8 mouse cellular contexts compared by ENCODE assay signal in genomic region chrX:48343461-48343952, GRCm38 (mm10). TPM values are rescaled to one million over a fixed set of nuclear protein-coding genes. Genes with fewer than 3 reads are reported as not detected.
DNase-seq lines count a peak whose midpoint lies in the region; ATAC-seq lines count a peak whose summit lies in the region.

No protein-coding gene starts in this region.

- DNase-seq in adipocyte (ENCODE audit: low spot score): peak; percentile 91
- peak; percentile 88 for DNase-seq in embryo, embryonic 10 days (ENCODE audit: low spot score)
- peak; percentile 81 for DNase-seq in gastrocnemius, postnatal 10 days
- peak; percentile 91 for DNase-seq in induced T-regulatory cell, adult 2 months (ENCODE audit: low read depth)
- DNase-seq in left cerebral cortex, adult 9 months (ENCODE audit: low spot score in 2 of 2): peak; percentile 84 to 89
- DNase-seq in right cerebral cortex, postnatal 14 days: peak; percentile 86
- DNase-seq in urinary bladder, postnatal 36 days (ENCODE audit: low spot score in 2 of 2): peak; percentile 68 to 82

- ATAC-seq in megakaryocyte progenitor cell, adult 5-6 weeks (replicated peaks; ENCODE audit: poor library complexity): peak; percentile 84

RNA-seq across cellular contexts. Expression of gene Bcorl1, which starts 2.3 kb away (rescaled TPM):
- 1 to 10 TPM; 6.4 to 8.2 TPM for total RNA-seq in gastrocnemius, postnatal 10 days (2021)
- total RNA-seq in megakaryocyte progenitor cell, adult 5-6 weeks (2015): 10.0 and 10.3 TPM in 2 replicates
- 4.3 and 6.9 TPM in 2 replicates for total RNA-seq in megakaryocyte progenitor cell, adult 5-6 weeks (2017)

Comparison
In these comparisons a context has a peak if more than half of its experiments do, and no peak if none do; other contexts are left out.
1. Peak in every context shown above with its lines: DNase-seq and ATAC-seq.